Mouse (Mus musculus) forebrain, postnatal 0 days (tissue): ENCODE data around the gene Slc37a1. TPM values are rescaled to one million over a fixed set of nuclear protein-coding genes. Genes with fewer than 3 reads are reported as not detected.

Source experiments
- ATAC-seq: fragments of 200-750 bp; cut with Nextera tagmentation; 2 replicates; pipeline ENCODE4 v1.8.0; 2017; ENCODE audit warnings: mild to moderate bottlenecking, moderate library complexity
- DNase-seq: peaks from one replicate; pipeline ENCODE4 v3.0.0-alpha.2; 2015
- H3K27ac ChIP-seq: fragments of 300-500 bp; sonication (generic); 2 replicates; pipeline ENCODE4 v1.5.1; 2014; ENCODE audit warnings: low read depth, mild to moderate bottlenecking, antibody characterized with exemption, low read length, moderate library complexity, mixed read lengths
- H3K27me3 ChIP-seq: fragments of 300-500 bp; sonication (generic); 2 replicates; pipeline ENCODE4 v1.6.1; 2014; ENCODE audit warnings: mild to moderate bottlenecking, low read length, mixed read lengths; ENCODE audit not compliant: insufficient read depth
- H3K36me3 ChIP-seq: fragments of 300-500 bp; sonication (generic); 2 replicates; pipeline ENCODE4 v1.6.1; 2014; ENCODE audit warnings: mild to moderate bottlenecking, moderate library complexity; ENCODE audit not compliant: insufficient read depth
- H3K4me1 ChIP-seq: fragments of 300-500 bp; sonication (generic); 2 replicates; pipeline ENCODE4 v1.6.1; 2014; ENCODE audit warnings: antibody characterized with exemption; ENCODE audit not compliant: insufficient read depth
- H3K4me2 ChIP-seq: fragments of 300-500 bp; sonication (generic); 2 replicates; pipeline ENCODE4 v1.6.1; 2014; ENCODE audit warnings: low read depth, mild to moderate bottlenecking, moderate library complexity
- H3K4me3 ChIP-seq: fragments of 300-500 bp; sonication (generic); 2 replicates; pipeline ENCODE4 v1.5.1; 2014; ENCODE audit warnings: low read depth, low read length, mixed read lengths
- H3K9ac ChIP-seq: fragments of 300-500 bp; sonication (generic); 2 replicates; pipeline ENCODE4 v1.6.1; 2014; ENCODE audit warnings: mild to moderate bottlenecking
- H3K9me3 ChIP-seq: fragments of 300-500 bp; sonication (generic); 2 replicates; pipeline ENCODE4 v1.6.1; 2016; ENCODE audit warnings: low read length
- CTCF ChIP-seq: sonication (generic); IDR thresholded peaks from 2 replicates; pipeline ENCODE4 v1.5.1; 2016; ENCODE audit warnings: antibody characterized with exemption, control low read depth, low read depth
- WGBS: fragments of 180-500 bp; shearing (Covaris S2); extraction: QIAGEN DNeasy Blood & Tissue Kit; methylation state at CpG from one replicate; pipeline ENCODE4 v1.1.7; 2014; 5-methylcytosine and 5-hydroxymethylcytosine counted together
- polyA plus RNA-seq: library from polyadenylated mRNA; unstranded; fragments of >200 nt; fragmentation: Nextera tagmentation; extraction: Ambion mirVana; gene quantifications from 2 replicates; pipeline ENCODE4 v1.2.1, GENCODE M21; 2015
- total RNA-seq: library from RNA; depleted of rRNA; stranded (reverse); fragments of >200 nt; gene quantifications from 2 replicates; pipeline ENCODE4 v1.2.3, GENCODE M21; 2014

Slc37a1 gene
- total and polyA plus RNA-seq, 2 experiments from 2014 or later, result 6.7 to 10.0 TPM

GRCm38 (mm10) chr17:31365586-31366166, 79.1 kb downstream of the Slc37a1 start:
- WGBS, result 68% methylated on average over 5 of the region's 5 CpGs
- H3K4me1 ChIP-seq, result no peaks in the 10 kb centered on the region; the same call in 1 of the 2 replicates
- no peak overlapping the region for H3K4me3 ChIP-seq
- no peak overlapping the region for H3K9ac ChIP-seq
- no peak overlapping the region for H3K4me2 ChIP-seq
- H3K9me3 ChIP-seq, result no peaks in the 10 kb centered on the region
- no peak for TF ChIP-seq CTCF
- ATAC-seq (peak; percentile 90), DNase-seq (peak; percentile 67)
- H3K27ac ChIP-seq, result peak overlapping the region; percentile 54; the same call in 1 of the 2 replicates
- H3K36me3 ChIP-seq, result no peaks in the 10 kb centered on the region
- no peaks in the 10 kb centered on the region for H3K27me3 ChIP-seq

GRCm38 (mm10) chr17:31370221-31370620, 83.6 kb downstream of the Slc37a1 start:
- 88% methylated on average over 2 of the region's 2 CpGs for WGBS
- Histone ChIP-seq H3K9ac (no peak overlapping the region), H3K36me3 (no peaks in the 10 kb centered on the region), H3K4me2 (no peak overlapping the region), H3K9me3 (no peaks in the 10 kb centered on the region), H3K4me3 (no peak overlapping the region), H3K4me1 (no peaks in the 10 kb centered on the region), H3K27ac (no peak overlapping the region), H3K27me3 (no peaks in the 10 kb centered on the region)
- ATAC-seq, result no peak
- TF ChIP-seq CTCF, result no peak
- no peak for DNase-seq

- Histone ChIP-seq H3K4me3 (no peak overlapping the region), H3K27ac (no peak overlapping the region), H3K9ac (no peak overlapping the region), H3K27me3 (no peaks in the 10 kb centered on the region), H3K36me3 (no peaks in the 10 kb centered on the region), H3K4me1 (no peaks in the 10 kb centered on the region), H3K4me2 (no peak overlapping the region), H3K9me3 (no peaks in the 10 kb centered on the region)
- ATAC-seq, result peak; percentile 54; the same call in 1 of the 2 replicates
- no peak for TF ChIP-seq CTCF
- DNase-seq, result no peak
These were observed 84.3 kb downstream of the Slc37a1 start for GRCm38 (mm10) chr17:31370931-31371330.

GRCm38 (mm10) chr17:31377961-31378360, 91.4 kb downstream of the Slc37a1 start:
- peak; percentile 86 for DNase-seq
- peak overlapping the region; percentile 22; the same call in 1 of the 2 replicates for H3K9ac ChIP-seq
- TF ChIP-seq CTCF, result peak; percentile 92

GRCm38 (mm10) chr17:31378361-31378761, 91.8 kb downstream of the Slc37a1 start:
- Histone ChIP-seq H3K4me1 (peaks cover 6% of the 10 kb centered on the region; the same call in 1 of the 2 replicates), H3K27me3 (no peaks in the 10 kb centered on the region), H3K9me3 (no peaks in the 10 kb centered on the region), H3K4me2 (peak overlapping the region; percentile 38), H3K27ac (peak overlapping the region; percentile 42; the same call in 1 of the 2 replicates), H3K4me3 (no peak overlapping the region), H3K36me3 (no peaks in the 10 kb centered on the region), H3K9ac (peak overlapping the region; percentile 22; the same call in 1 of the 2 replicates)
- TF ChIP-seq CTCF, result no peak
- DNase-seq (no peak), ATAC-seq (peak; percentile 74)
- WGBS, result 38% methylated on average over 10 of the region's 10 CpGs

More at GRCm38 (mm10) chr17:31377961-31378360, 91.4 kb downstream of the Slc37a1 start:
- no peaks in the 10 kb centered on the region for H3K27me3 ChIP-seq
- H3K27ac ChIP-seq, result peak overlapping the region; percentile 42; the same call in 1 of the 2 replicates
- 3% methylated on average over 7 of the region's 7 CpGs for WGBS
- peaks cover 6% of the 10 kb centered on the region; the same call in 1 of the 2 replicates for H3K4me1 ChIP-seq
- H3K9me3 ChIP-seq, result no peaks in the 10 kb centered on the region
- ATAC-seq, result peak; percentile 88
- H3K4me3 ChIP-seq, result no peak overlapping the region
- H3K4me2 ChIP-seq, result peak overlapping the region; percentile 38
- no peaks in the 10 kb centered on the region for H3K36me3 ChIP-seq

GRCm38 (mm10) chr17:31379086-31379485, 92.5 kb downstream of the Slc37a1 start:
- H3K27ac ChIP-seq, result no peak overlapping the region
- H3K4me1 ChIP-seq, result peaks cover 6% of the 10 kb centered on the region; the same call in 1 of the 2 replicates
- H3K9ac ChIP-seq, result no peak overlapping the region
- no peaks in the 10 kb centered on the region for H3K27me3 ChIP-seq
- H3K9me3 ChIP-seq, result no peaks in the 10 kb centered on the region
- H3K4me2 ChIP-seq, result no peak overlapping the region
- no peak for ATAC-seq
- DNase-seq, result no peak
- peak; percentile 39; the same call in 1 of the 2 replicates for TF ChIP-seq CTCF
- H3K4me3 ChIP-seq, result no peak overlapping the region
- H3K36me3 ChIP-seq, result no peaks in the 10 kb centered on the region
- WGBS, result 73% methylated on average over 2 of the region's 2 CpGs

GRCm38 (mm10) chr17:31379863-31380262, 93.3 kb downstream of the Slc37a1 start:
- H3K4me2 ChIP-seq, result no peak overlapping the region

More at GRCm38 (mm10) chr17:31379863-31380262, 93.3 kb downstream of the Slc37a1 start:
- Histone ChIP-seq H3K4me3 (no peak overlapping the region), H3K36me3 (no peaks in the 10 kb centered on the region), H3K4me1 (peaks cover 6% of the 10 kb centered on the region), H3K9me3 (no peaks in the 10 kb centered on the region), H3K27me3 (no peaks in the 10 kb centered on the region), H3K27ac (no peak overlapping the region), H3K9ac (no peak overlapping the region)
- ATAC-seq (no peak), DNase-seq (no peak)
- no peak for TF ChIP-seq CTCF
- WGBS, result 91% methylated on average over 8 of the region's 8 CpGs
